Mouse (Mus musculus): ENCODE data around the gene Fabp2.
A peak's percentile ranks its signal among the peaks of the same experiment; 100 is the strongest.
"Not testable (repeated sequence)": the region's sequence is repeated elsewhere in the genome, so short reads cannot be mapped to it uniquely, and the experiment has no call there.

Gene Fabp2

GRCm38 (mm10) chr3:122920572-122921435, 25.9 kb downstream of the Fabp2 start:
- DNase-seq, result no peak

GRCm38 (mm10) chr3:122921676-122922527, 27.0 kb downstream of the Fabp2 start:
- no peak for DNase-seq

GRCm38 (mm10) chr3:122923147-122923546, 28.3 kb downstream of the Fabp2 start:
- no peak for DNase-seq

- peak; percentile 96 for DNase-seq
Measured at GRCm38 (mm10) chr3:122924009-122924914, 29.4 kb downstream of the Fabp2 start, which contains the start of gene 1810037I17Rik. TSS of gene 1810037I17Rik (plus strand) at chr3:122924203.

- DNase-seq, result no peak
Measured at GRCm38 (mm10) chr3:122929723-122930122, 34.9 kb downstream of the Fabp2 start.

DNA sequence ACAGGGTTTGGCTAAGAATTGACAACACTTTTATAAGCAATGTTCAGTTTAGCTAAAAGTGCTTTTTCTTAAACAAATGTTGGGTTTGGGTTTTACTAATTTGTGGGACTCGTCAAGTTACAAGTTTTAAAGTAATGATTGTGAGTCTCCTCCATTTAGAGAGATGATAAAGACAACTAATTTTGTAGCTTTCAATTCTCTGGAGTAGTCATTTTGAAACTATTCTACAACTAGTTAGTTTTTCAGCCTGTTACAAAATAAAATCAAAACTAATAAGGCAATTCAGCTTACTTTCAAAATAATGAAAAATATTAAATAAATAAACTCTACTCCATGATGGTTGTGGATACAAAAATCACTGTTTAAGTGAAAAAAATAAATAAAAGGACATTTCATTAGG, 37.6 kb downstream of the Fabp2 start:
- DNase-seq, result no peak

- DNase-seq, result not testable (repeated sequence)
Measured at GRCm38 (mm10) chr3:122937176-122937575, 42.3 kb downstream of the Fabp2 start.

- no peak for DNase-seq
Measured at GRCm38 (mm10) chr3:122939215-122939614, 44.3 kb downstream of the Fabp2 start.

GRCm38 (mm10) chr3:122943387-122943890, 48.6 kb downstream of the Fabp2 start:
- no peak for DNase-seq

Measured in cerebellum, adult 11 months (tissue).